Mouse (Mus musculus) ES-E14 (cell line): ENCODE measurements at regions not wholly inside any gene's neighbourhood (a gene's known extent, or its start where the extent isn't known, plus 50 kb on each side); places are given as distances from the start of the nearest gene placed in this dataset.

Experiments used
- CHD2 ChIP-seq: IDR thresholded peaks from 2 replicates; pipeline ENCODE4 v1.6.1; 2014; ENCODE audit warnings: mild to moderate bottlenecking, low read depth, low read length, inconsistent platforms
- MAFK ChIP-seq: IDR thresholded peaks from 2 replicates; pipeline ENCODE4 v1.6.1; 2014; ENCODE audit warnings: mild to moderate bottlenecking, low read depth, low read length, inconsistent platforms; ENCODE audit not compliant: insufficient read depth
- ZNF384 ChIP-seq: IDR thresholded peaks from 2 replicates; pipeline ENCODE4 v1.6.1; 2012; ENCODE audit warnings: low read depth, low read length, inconsistent platforms

DNA sequence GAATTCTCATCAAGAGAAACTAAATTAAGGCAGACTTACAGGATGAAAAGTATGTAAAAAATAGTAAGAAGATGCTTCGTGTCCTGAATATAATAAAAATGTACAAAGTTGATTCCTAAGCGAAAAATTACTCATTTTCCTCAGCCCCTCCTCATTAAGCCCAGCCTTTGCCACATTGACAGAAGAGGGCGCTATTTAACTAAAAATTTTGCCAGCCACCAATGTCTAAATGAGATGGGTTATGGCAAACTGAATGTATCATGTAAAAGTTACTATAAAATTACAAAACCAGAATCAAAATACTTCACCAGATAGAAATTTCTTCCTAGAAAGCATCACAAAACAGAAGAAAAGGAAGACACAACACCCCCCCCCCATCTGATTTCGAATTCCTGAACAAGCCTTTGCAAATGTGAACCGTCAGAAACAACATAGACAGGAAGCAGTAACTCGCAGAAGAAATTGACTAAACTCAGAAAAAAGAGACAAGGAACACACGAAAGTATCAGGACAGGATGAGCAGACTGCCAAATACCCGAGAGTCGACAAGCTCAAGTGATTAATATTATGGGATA, 191.2 kb upstream of the Tars start:
- TF ChIP-seq ZNF384 (no peak), MAFK (no peak), CHD2 (no peak)
